Mouse (Mus musculus): ENCODE results near the gene Gpc6. TPM values are rescaled to one million over a fixed set of nuclear protein-coding genes. Genes with fewer than 3 reads are reported as not detected.

Gene Gpc6
- polyA plus RNA-seq, 1 experiment from 2014 or later: 14.5 TPM

DNA sequence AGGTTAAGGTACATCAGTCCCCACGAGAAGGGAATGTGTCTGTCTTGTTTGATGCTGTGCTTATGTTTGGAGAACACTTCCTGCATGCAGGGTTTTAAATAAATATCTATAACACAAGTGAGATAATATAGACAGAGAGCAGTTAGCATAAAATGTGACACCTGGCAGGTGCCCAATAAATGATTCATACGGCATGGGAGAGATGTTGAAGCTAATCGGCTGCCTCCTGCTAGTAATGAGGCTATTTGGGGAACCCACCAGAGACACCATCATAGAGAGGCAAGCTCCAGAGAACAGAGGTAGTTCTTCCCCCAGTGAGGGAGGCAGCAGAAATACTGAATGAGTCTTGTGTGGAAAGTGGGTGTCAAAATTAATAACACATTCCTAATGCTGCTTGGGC lies 553.8 kb downstream of the Gpc6 start:
- no peaks in the 10 kb centered on the region for H3K9me3 ChIP-seq (ENCODE audit: control insufficient read depth, low read length)
- 46% methylated on average over 3 of the region's 3 CpGs for WGBS
- no peak overlapping the region for H3K4me3 ChIP-seq (ENCODE audit: control insufficient read depth in 1 of 2, insufficient read depth in 1 of 2, low read depth in 1 of 2, low read length in 2 of 2)
- no peak for ATAC-seq (ENCODE audit: insufficient number of reproducible peaks, insufficient read depth, low FRiP score, low read depth)
- H3K36me3 ChIP-seq (ENCODE audit: control insufficient read depth, insufficient read depth, low read length): no peaks in the 10 kb centered on the region
- H3K27ac ChIP-seq (replicated peaks in 1 of 2; ENCODE audit: control insufficient read depth in 1 of 2, insufficient read depth in 1 of 2, low read depth in 2 of 2, low read length in 2 of 2): no peak overlapping the region
- H3K9ac ChIP-seq (ENCODE audit: low read length): no peak overlapping the region
- no peak overlapping the region for H3K4me2 ChIP-seq (ENCODE audit: low read length)
- no peaks in the 10 kb centered on the region for H3K27me3 ChIP-seq (ENCODE audit: control insufficient read depth, insufficient read depth, low read length)
- H3K4me1 ChIP-seq (ENCODE audit: control insufficient read depth in 2 of 2, insufficient read depth in 2 of 2, low read length in 2 of 2): no peaks in the 10 kb centered on the region

DNA sequence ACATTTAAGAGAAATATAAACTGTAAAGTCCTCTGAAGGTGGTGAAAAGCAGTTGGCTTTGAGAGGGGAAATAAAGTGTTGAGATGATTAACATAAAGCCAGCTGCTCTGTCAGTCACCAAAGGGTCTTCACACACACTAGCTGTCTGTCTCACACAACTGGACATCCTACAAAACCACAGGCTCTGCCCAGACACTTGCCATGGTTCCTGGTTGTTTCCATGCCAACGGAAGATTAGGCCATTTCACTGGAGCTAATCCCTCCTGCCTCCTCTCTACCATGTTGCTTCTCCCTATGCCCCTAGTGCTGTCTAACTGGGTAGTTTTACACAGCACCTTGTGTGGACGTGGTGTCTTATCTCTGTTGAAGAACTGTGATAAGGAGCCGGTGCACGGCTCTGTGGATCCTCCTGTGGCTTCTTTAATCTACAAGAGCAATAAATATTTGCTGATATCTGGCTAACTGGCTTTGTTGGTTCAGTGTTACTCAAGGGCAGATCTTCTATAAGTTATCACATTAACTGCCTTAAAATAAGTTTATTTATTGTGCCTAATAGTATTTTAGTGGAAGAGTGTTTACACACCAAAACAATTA lies 562.1 kb downstream of the Gpc6 start:
- Histone ChIP-seq H3K36me3 (ENCODE audit: control insufficient read depth, insufficient read depth, low read length) (no peaks in the 10 kb centered on the region), H3K27ac (replicated peaks in 1 of 2; ENCODE audit: control insufficient read depth in 1 of 2, insufficient read depth in 1 of 2, low read depth in 2 of 2, low read length in 2 of 2) (no peak overlapping the region), H3K4me1 (ENCODE audit: control insufficient read depth in 2 of 2, insufficient read depth in 2 of 2, low read length in 2 of 2) (no peaks in the 10 kb centered on the region), H3K4me2 (ENCODE audit: low read length) (no peak overlapping the region), H3K27me3 (ENCODE audit: control insufficient read depth, insufficient read depth, low read length) (no peaks in the 10 kb centered on the region), H3K4me3 (ENCODE audit: control insufficient read depth in 1 of 2, insufficient read depth in 1 of 2, low read depth in 1 of 2, low read length in 2 of 2) (no peak overlapping the region), H3K9ac (ENCODE audit: low read length) (no peak overlapping the region), H3K9me3 (ENCODE audit: control insufficient read depth, low read length) (no peaks in the 10 kb centered on the region)
- ATAC-seq (ENCODE audit: insufficient number of reproducible peaks, insufficient read depth, low FRiP score, low read depth): no peak
- WGBS: 28% methylated on average over 4 of the region's 4 CpGs

DNA sequence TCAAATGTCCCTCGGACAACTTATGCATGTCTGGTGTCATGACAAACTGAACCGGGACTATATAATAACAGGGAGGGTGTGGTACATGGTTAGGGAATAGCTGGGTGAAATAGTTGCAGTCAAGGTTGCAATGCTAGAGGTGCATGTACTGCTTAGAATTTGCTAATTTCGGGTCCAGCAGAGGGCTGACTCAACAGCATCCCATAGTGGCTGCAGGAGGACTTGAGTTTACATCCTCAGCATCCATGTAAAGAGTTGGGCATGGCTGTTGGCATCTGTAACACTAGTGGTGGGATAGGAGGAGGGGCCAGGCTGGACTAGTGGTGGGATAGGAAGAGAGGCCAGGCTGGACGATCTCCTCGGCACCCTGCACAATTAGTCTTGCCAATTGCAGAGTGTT lies 565.4 kb downstream of the Gpc6 start:
- Histone ChIP-seq H3K4me3 (ENCODE audit: control insufficient read depth in 1 of 2, insufficient read depth in 1 of 2, low read depth in 1 of 2, low read length in 2 of 2) (no peak overlapping the region), H3K9me3 (ENCODE audit: control insufficient read depth, low read length) (no peaks in the 10 kb centered on the region), H3K36me3 (ENCODE audit: control insufficient read depth, insufficient read depth, low read length) (no peaks in the 10 kb centered on the region), H3K4me2 (ENCODE audit: low read length) (no peak overlapping the region), H3K27ac (replicated peaks in 1 of 2; ENCODE audit: control insufficient read depth in 1 of 2, insufficient read depth in 1 of 2, low read depth in 2 of 2, low read length in 2 of 2) (no peak overlapping the region), H3K27me3 (ENCODE audit: control insufficient read depth, insufficient read depth, low read length) (no peaks in the 10 kb centered on the region), H3K9ac (ENCODE audit: low read length) (no peak overlapping the region), H3K4me1 (ENCODE audit: control insufficient read depth in 2 of 2, insufficient read depth in 2 of 2, low read length in 2 of 2) (no peaks in the 10 kb centered on the region; a peak in 1 of 4 replicates)
- no peak for ATAC-seq (ENCODE audit: insufficient number of reproducible peaks, insufficient read depth, low FRiP score, low read depth)
- WGBS: 69% methylated on average over 5 of the region's 5 CpGs

DNA sequence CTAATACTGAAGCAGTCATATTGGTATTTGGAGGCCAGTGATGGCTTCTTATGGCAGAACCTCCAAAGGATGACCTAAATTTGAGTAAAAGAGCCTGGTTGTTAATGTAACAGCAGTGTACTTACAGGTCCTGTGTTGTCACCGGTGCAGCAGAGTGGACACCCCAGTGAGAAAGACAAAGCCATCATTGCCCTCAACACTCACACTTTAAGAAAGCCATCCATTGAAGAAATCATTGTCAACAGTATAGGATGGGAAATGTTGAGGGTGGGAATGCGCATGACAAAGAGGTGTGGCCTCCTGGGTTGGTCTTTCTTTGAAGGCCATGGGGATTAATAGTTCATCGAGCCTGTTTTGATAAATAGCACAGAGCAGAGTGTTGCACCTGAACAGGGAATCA lies 570.0 kb downstream of the Gpc6 start:
- Histone ChIP-seq H3K4me1 (ENCODE audit: control insufficient read depth in 2 of 2, insufficient read depth in 2 of 2, low read length in 2 of 2) (no peaks in the 10 kb centered on the region; a peak in 1 of 4 replicates), H3K9me3 (ENCODE audit: control insufficient read depth, low read length) (no peaks in the 10 kb centered on the region), H3K36me3 (ENCODE audit: control insufficient read depth, insufficient read depth, low read length) (no peaks in the 10 kb centered on the region), H3K27me3 (ENCODE audit: control insufficient read depth, insufficient read depth, low read length) (no peaks in the 10 kb centered on the region), H3K9ac (ENCODE audit: low read length) (no peak overlapping the region), H3K27ac (replicated peaks in 1 of 2; ENCODE audit: control insufficient read depth in 1 of 2, insufficient read depth in 1 of 2, low read depth in 2 of 2, low read length in 2 of 2) (no peak overlapping the region), H3K4me3 (ENCODE audit: control insufficient read depth in 1 of 2, insufficient read depth in 1 of 2, low read depth in 1 of 2, low read length in 2 of 2) (no peak overlapping the region), H3K4me2 (ENCODE audit: low read length) (no peak overlapping the region)
- no peak for ATAC-seq (ENCODE audit: insufficient number of reproducible peaks, insufficient read depth, low FRiP score, low read depth)
- WGBS: 76% methylated on average over 3 of the region's 3 CpGs

DNA sequence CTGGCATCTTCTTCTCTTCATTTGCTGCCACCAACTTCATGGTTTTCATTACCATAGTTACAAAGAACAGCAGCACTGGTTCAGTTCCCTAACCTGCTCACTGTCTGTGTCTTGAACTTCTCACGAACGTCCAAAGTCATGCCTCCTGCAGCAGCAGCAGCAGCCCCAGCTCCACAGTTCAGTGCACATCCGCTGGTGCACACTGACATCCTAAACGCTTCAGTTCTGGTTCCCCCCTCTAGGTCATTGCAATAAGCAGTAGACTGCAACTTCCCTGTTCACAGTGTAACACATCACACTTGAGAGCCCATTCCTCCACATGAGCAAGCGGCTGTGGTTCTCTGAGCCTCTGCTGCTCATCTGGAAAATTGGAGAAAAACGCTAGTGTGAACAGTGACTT lies 573.7 kb downstream of the Gpc6 start:
- Histone ChIP-seq H3K27me3 (ENCODE audit: control insufficient read depth, insufficient read depth, low read length) (no peaks in the 10 kb centered on the region), H3K4me3 (ENCODE audit: control insufficient read depth in 1 of 2, insufficient read depth in 1 of 2, low read depth in 1 of 2, low read length in 2 of 2) (no peak overlapping the region), H3K9me3 (ENCODE audit: control insufficient read depth, low read length) (no peaks in the 10 kb centered on the region), H3K9ac (ENCODE audit: low read length) (no peak overlapping the region), H3K27ac (replicated peaks in 1 of 2; ENCODE audit: control insufficient read depth in 1 of 2, insufficient read depth in 1 of 2, low read depth in 2 of 2, low read length in 2 of 2) (no peak overlapping the region), H3K4me2 (ENCODE audit: low read length) (no peak overlapping the region), H3K36me3 (ENCODE audit: control insufficient read depth, insufficient read depth, low read length) (no peaks in the 10 kb centered on the region), H3K4me1 (ENCODE audit: control insufficient read depth in 2 of 2, insufficient read depth in 2 of 2, low read length in 2 of 2) (no peaks in the 10 kb centered on the region; a peak in 1 of 4 replicates)
- WGBS: 83% methylated on average over 6 of the region's 6 CpGs
- ATAC-seq (ENCODE audit: insufficient number of reproducible peaks, insufficient read depth, low FRiP score, low read depth): no peak

DNA sequence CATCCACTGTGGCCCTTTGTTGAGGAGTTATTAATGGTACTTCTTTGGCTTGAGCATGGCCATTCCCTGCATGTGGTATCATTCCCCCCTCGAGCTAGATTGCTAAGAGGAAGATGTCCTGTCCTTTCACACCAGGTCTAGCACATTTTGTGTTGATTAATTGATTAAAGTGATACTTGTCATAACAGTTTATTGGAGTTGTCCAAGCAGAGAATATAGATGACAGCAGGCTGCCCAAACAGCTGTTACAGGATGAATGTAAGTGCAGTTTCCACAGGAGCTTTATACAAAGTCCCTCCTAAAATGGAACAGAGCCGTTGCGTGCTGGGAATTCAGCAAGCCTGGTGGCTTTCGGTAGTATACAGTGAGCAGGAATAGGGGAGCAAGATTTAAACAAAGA lies 574.2 kb downstream of the Gpc6 start:
- no peaks in the 10 kb centered on the region for H3K9me3 ChIP-seq (ENCODE audit: control insufficient read depth, low read length)
- no peak overlapping the region for H3K4me2 ChIP-seq (ENCODE audit: low read length)
- H3K4me1 ChIP-seq (ENCODE audit: control insufficient read depth in 2 of 2, insufficient read depth in 2 of 2, low read length in 2 of 2): no peaks in the 10 kb centered on the region; a peak in 1 of 4 replicates
- 79% methylated on average over 4 of the region's 4 CpGs for WGBS
- H3K27ac ChIP-seq (replicated peaks in 1 of 2; ENCODE audit: control insufficient read depth in 1 of 2, insufficient read depth in 1 of 2, low read depth in 2 of 2, low read length in 2 of 2): no peak overlapping the region
- no peak for ATAC-seq (ENCODE audit: insufficient number of reproducible peaks, insufficient read depth, low FRiP score, low read depth)
- no peak overlapping the region for H3K9ac ChIP-seq (ENCODE audit: low read length)
- H3K27me3 ChIP-seq (ENCODE audit: control insufficient read depth, insufficient read depth, low read length): no peaks in the 10 kb centered on the region
- H3K4me3 ChIP-seq (ENCODE audit: control insufficient read depth in 1 of 2, insufficient read depth in 1 of 2, low read depth in 1 of 2, low read length in 2 of 2): no peak overlapping the region
- H3K36me3 ChIP-seq (ENCODE audit: control insufficient read depth, insufficient read depth, low read length): no peaks in the 10 kb centered on the region

DNA sequence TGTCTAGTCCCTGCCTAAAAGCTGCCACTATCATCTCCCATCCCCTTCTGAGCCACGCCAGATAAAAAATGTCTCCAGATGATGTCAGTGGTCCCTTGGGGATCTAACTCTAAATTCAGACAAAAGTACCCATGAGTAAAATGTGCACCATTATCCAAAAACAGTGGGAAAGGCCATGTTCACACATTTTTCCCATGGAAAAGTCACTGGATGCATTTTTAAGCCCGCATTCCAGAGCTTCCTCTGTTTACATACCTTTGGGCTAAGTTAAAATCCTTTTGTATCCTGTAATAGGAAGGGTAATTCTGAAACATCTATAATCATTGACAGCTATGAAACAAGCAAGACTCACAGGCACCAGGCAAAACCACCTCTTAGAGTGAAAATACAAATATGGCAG lies 589.7 kb downstream of the Gpc6 start:
- no peaks in the 10 kb centered on the region for H3K9me3 ChIP-seq (ENCODE audit: control insufficient read depth, low read length)
- H3K4me3 ChIP-seq (ENCODE audit: control insufficient read depth in 1 of 2, insufficient read depth in 1 of 2, low read depth in 1 of 2, low read length in 2 of 2): no peak overlapping the region
- H3K27me3 ChIP-seq (ENCODE audit: control insufficient read depth, insufficient read depth, low read length): no peaks in the 10 kb centered on the region
- H3K36me3 ChIP-seq (ENCODE audit: control insufficient read depth, insufficient read depth, low read length): no peaks in the 10 kb centered on the region
- WGBS: 70% methylated on average over 2 of the region's 2 CpGs
- H3K4me2 ChIP-seq (ENCODE audit: low read length): no peak overlapping the region
- no peak for ATAC-seq (ENCODE audit: insufficient number of reproducible peaks, insufficient read depth, low FRiP score, low read depth)
- peaks cover 0 to 2% of the 10 kb centered on the region in 2 experiments; a peak in 1 of 4 replicates for H3K4me1 ChIP-seq (ENCODE audit: control insufficient read depth in 2 of 2, insufficient read depth in 2 of 2, low read length in 2 of 2)
- no peak overlapping the region for H3K9ac ChIP-seq (ENCODE audit: low read length)
- H3K27ac ChIP-seq (replicated peaks in 1 of 2; ENCODE audit: control insufficient read depth in 1 of 2, insufficient read depth in 1 of 2, low read depth in 2 of 2, low read length in 2 of 2): no peak overlapping the region

DNA sequence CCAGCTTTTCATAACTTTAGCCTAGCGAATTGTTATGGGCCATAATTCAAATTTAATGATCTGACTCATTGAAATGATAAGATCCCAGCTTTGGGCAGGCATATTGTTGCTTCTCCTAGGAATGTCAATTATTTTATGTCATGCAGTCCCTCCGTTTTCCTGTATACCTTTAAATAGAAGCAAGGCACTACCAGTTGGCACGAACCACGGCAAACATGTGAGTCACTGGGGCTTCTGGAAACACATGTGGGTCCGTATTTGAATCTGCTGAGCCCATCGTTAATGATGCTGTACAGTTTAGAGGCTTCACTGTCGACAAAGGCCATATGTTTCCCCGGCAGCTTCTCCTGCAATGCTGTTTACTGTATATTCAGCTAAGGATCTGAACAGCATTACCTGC lies 594.5 kb downstream of the Gpc6 start:
- Histone ChIP-seq H3K9me3 (ENCODE audit: control insufficient read depth, low read length) (no peaks in the 10 kb centered on the region), H3K36me3 (ENCODE audit: control insufficient read depth, insufficient read depth, low read length) (no peaks in the 10 kb centered on the region), H3K4me3 (ENCODE audit: control insufficient read depth in 1 of 2, insufficient read depth in 1 of 2, low read depth in 1 of 2, low read length in 2 of 2) (no peak overlapping the region), H3K9ac (ENCODE audit: low read length) (no peak overlapping the region), H3K4me1 (ENCODE audit: control insufficient read depth in 2 of 2, insufficient read depth in 2 of 2, low read length in 2 of 2) (peaks cover 0 to 2% of the 10 kb centered on the region in 2 experiments; a peak in 1 of 4 replicates), H3K4me2 (ENCODE audit: low read length) (no peak overlapping the region), H3K27me3 (ENCODE audit: control insufficient read depth, insufficient read depth, low read length) (no peaks in the 10 kb centered on the region), H3K27ac (replicated peaks in 1 of 2; ENCODE audit: control insufficient read depth in 1 of 2, insufficient read depth in 1 of 2, low read depth in 2 of 2, low read length in 2 of 2) (no peak overlapping the region)
- no peak for ATAC-seq (ENCODE audit: insufficient number of reproducible peaks, insufficient read depth, low FRiP score, low read depth)
- WGBS: 49% methylated on average over 8 of the region's 8 CpGs

All from heart, embryonic 14.5 days (tissue).